Mouse (Mus musculus): ENCODE data around the gene Ccdc28a.
A peak's percentile ranks its signal among the peaks of the same experiment; 100 is the strongest.

Ccdc28a gene

GRCm38 (mm10) chr10:18194737-18195141 lies 40.1 kb downstream of the Ccdc28a start:
- DNase-seq (ENCODE audit: extremely low spot score, low read depth, low spot score): peak; percentile 18

- no peak for DNase-seq (ENCODE audit: extremely low spot score, low read depth, low spot score)
Measured at GRCm38 (mm10) chr10:18194156-18194555, 40.6 kb downstream of the Ccdc28a start.

- no peak for DNase-seq (ENCODE audit: extremely low spot score, low read depth, low spot score)
Measured at GRCm38 (mm10) chr10:18193221-18193620, 41.6 kb downstream of the Ccdc28a start.

GRCm38 (mm10) chr10:18191706-18192105 lies 43.1 kb downstream of the Ccdc28a start:
- no peak for DNase-seq (ENCODE audit: extremely low spot score, low read depth, low spot score)

GRCm38 (mm10) chr10:18189498-18189897 lies 45.3 kb downstream of the Ccdc28a start:
- no peak for DNase-seq (ENCODE audit: extremely low spot score, low read depth, low spot score)

GRCm38 (mm10) chr10:18188564-18188963 lies 46.2 kb downstream of the Ccdc28a start:
- DNase-seq (ENCODE audit: extremely low spot score, low read depth, low spot score): no peak

- DNase-seq (ENCODE audit: extremely low spot score, low read depth, low spot score): no peak
Measured at GRCm38 (mm10) chr10:18182246-18182645, 52.6 kb downstream of the Ccdc28a start.

- no peak for DNase-seq (ENCODE audit: extremely low spot score, low read depth, low spot score)
Measured at GRCm38 (mm10) chr10:18177304-18177703, 57.5 kb downstream of the Ccdc28a start.

GRCm38 (mm10) chr10:18176722-18177121 lies 58.1 kb downstream of the Ccdc28a start:
- DNase-seq (ENCODE audit: extremely low spot score, low read depth, low spot score): no peak

GRCm38 (mm10) chr10:18175087-18175486 lies 59.7 kb downstream of the Ccdc28a start:
- no peak for DNase-seq (ENCODE audit: extremely low spot score, low read depth, low spot score)

Data from hindlimb bud, embryonic 11.5 days (tissue).